Mouse (Mus musculus) lung, adult 2 months (tissue): ENCODE data around the gene Cmtm7. TPM values are rescaled to one million over a fixed set of nuclear protein-coding genes. Genes with fewer than 3 reads are reported as not detected.
A peak's percentile ranks its signal among the peaks of the same experiment; 100 is the strongest.

ENCODE experiments used
- DNase-seq: peaks from one replicate; pipeline ENCODE4 v3.0.0; 2022
- H3K4me1 ChIP-seq: fragments of 200-500 bp; 2 replicates; pipeline ENCODE4 v1.6.1; 2011; ENCODE audit warnings: low read length; ENCODE audit not compliant: control insufficient read depth, insufficient read depth
- H3K4me3 ChIP-seq: fragments of 200-500 bp; replicated peaks from 2 replicates; pipeline ENCODE3; 2011; ENCODE audit warnings: low read depth, mild to moderate bottlenecking, control low read depth, low read length; ENCODE audit errors: extremely low read depth
- CTCF ChIP-seq: fragments of 200-500 bp; IDR thresholded peaks from 2 replicates; pipeline ENCODE4 v1.5.1; 2011; ENCODE audit warnings: mild to moderate bottlenecking, low read length, control low read depth; ENCODE audit not compliant: insufficient read depth
- POLR2A ChIP-seq: fragments of 200-500 bp; IDR thresholded peaks from 2 replicates; pipeline ENCODE4 v1.6.1; 2011; ENCODE audit warnings: low read depth, mild to moderate bottlenecking, control low read depth, low read length, borderline replicate concordance; ENCODE audit errors: extremely low read depth
- WGBS: fragments of 180-500 bp; shearing (Covaris S2); methylation state at CpG from one replicate; pipeline ENCODE4 v1.1.7; 2018; 5-methylcytosine and 5-hydroxymethylcytosine counted together
- polyA plus RNA-seq: library from polyadenylated mRNA; depleted of rRNA; stranded (reverse); fragments of >200 nt; gene quantifications from 2 replicates; pipeline ENCODE4 v1.2.3, GENCODE M21; 2012; rRNA removed

Cmtm7 gene
- polyA plus RNA-seq, result 86.0 and 88.9 TPM in 2 replicates

DNA sequence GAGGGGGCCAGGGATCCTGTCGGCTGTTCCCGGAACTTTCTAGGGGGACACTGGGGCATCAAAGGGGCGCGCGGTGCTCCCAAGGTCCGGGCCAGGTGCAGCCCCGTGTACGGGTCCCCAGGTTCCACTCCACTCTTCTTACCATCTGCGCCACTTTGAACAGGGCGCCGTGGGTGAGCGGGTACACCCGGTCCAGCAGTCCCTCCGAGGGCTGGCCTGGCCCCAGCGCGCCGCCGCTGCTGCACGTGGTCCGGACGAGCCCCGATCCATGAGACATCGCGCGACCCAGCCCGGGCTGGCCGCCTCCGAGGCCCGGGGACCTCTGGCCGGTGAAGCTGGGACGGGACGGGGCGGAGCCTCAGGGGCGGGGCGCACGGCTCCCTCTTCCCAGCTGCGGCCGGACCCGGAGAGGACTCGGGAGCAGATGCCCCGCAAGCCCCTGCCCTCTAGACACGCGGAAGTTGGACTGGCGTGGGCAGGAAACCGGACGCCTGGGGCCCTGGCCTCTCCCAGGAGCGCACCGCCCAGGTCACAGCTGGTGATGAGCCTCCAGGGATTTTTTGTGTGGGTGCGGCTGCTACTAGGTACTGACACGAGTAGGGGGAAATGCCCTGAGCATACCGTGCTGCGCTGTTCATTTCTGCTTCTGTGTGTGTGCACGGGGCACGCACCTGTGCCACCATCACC lies at the start of gene Cmtm7:
Cmtm7 (minus strand) TSS at position 331 of the 687 bp plus-strand sequence.
- Histone ChIP-seq H3K4me3 (peak within 1 kb of the TSS; percentile 76), H3K4me1 (no peaks in the 10 kb centered on the region)
- 1% methylated on average over 54 of the region's 54 CpGs for WGBS
- peak; percentile 76 for DNase-seq
- TF ChIP-seq POLR2A (peak; percentile 16; the same call in 1 of the 2 replicates), CTCF (no peak)

DNA sequence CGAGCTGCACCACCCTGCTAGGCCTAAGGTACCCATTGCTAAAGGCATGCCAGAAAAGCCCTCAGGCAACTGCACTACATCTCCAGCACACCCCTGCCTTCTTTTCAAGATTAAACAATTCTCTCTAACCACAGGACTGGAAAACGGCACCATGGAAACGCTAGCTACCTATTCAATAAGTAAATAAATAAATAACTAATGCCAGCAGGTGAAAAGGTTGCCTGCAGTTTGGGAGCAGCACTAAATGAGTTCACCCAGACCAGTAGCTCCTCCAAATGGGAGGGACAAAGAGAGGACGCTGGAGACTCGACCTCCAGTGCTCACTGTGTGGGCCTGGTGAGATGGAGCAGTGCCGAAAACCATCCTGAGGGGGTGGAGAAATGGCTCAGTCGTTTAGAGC lies 48.7 kb upstream of the Cmtm7 start:
- no peak for DNase-seq
- TF ChIP-seq POLR2A (no peak), CTCF (no peak)
- WGBS, result 50% methylated on average over 7 of the region's 7 CpGs

DNA sequence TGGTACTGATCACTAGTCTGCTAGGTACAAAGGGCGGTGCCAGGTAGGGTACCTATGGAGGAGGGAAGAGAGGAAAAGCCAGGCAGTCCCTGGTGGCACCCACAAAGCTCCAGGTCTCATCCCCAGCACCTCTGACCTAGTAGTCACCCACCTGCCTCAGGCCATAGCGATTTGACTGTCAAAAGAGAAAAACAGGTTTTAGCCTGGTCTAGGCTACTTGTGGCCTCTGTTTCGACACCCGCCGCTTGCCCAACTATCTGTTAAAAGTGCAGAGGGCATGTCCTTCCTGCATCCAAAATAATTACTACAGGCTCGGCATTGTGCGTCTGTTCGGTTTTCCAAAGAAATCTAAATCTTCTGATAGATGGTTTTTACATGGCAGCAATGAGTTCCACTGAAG lies 48.0 kb upstream of the Cmtm7 start:
- no peak for TF ChIP-seq CTCF
- TF ChIP-seq POLR2A, result no peak
- peaks cover 17% of the 10 kb centered on the region for H3K4me1 ChIP-seq
- no peak overlapping the region for H3K4me3 ChIP-seq
- DNase-seq, result no peak
- 69% methylated on average over 8 of the region's 8 CpGs for WGBS

More for the DNA sequence above, 48.7 kb upstream of the Cmtm7 start:
- Histone ChIP-seq H3K4me3 (no peak overlapping the region), H3K4me1 (peaks cover 15% of the 10 kb centered on the region)

DNA sequence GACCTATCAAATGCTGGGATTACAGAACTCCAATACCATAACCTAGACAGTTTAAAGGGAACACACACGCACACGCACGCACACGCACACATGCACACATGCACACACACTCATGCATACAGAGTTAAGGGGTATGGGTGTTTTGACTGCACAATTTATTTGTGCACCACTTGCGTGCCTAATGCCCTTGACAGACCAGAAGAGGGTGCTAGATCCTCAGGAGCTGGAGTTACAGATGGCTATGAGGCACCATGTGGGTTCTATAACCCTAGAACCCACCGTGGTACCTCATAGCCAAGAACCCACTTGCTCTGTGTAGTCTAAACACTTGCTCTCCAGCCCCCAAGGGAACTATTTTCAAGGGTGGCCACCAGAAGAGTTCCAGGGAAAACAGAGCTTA lies 46.7 kb upstream of the Cmtm7 start:
- no peak for DNase-seq
- WGBS, result 94% methylated on average over 6 of the region's 6 CpGs
- Histone ChIP-seq H3K4me3 (no peak overlapping the region), H3K4me1 (peaks cover 17% of the 10 kb centered on the region)
- TF ChIP-seq CTCF (0 out of 2 replicates have a peak, but pooled peaks have one; percentile 26), POLR2A (no peak)

DNA sequence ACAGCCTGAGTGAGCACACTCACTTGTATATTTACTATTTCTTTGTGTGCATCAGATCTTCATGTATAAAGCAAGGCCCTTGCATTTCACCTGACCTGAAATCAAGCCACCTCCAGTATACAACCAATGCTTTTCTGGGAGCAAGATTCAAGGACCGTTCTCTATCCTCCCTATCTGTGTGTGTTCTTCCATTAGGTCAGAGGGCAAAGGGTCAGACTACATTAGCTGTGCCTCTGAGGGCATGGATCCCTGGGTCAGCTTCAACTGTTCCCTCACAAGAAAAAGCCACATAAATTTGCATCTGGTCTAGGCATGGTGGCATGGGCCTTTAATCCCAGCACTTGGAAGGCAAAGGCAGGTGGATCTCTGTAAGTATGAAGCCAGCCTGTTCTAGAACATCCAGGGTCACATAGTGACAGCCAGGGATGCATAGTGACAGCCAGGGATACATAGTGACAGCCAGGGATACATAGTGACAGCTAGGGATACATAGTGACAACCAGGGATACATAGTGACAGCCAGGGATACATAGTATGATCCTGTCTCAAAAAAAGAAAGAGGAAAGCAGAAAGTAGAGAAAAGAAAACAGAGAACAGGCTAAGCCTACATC lies 45.7 kb upstream of the Cmtm7 start:
- WGBS, result 57% methylated on average over 1 of the region's 1 CpGs
- no peak overlapping the region for H3K4me3 ChIP-seq
- no peak for TF ChIP-seq POLR2A
- TF ChIP-seq CTCF, result no peak
- no peak for DNase-seq
- H3K4me1 ChIP-seq, result peaks cover 17% of the 10 kb centered on the region

DNA sequence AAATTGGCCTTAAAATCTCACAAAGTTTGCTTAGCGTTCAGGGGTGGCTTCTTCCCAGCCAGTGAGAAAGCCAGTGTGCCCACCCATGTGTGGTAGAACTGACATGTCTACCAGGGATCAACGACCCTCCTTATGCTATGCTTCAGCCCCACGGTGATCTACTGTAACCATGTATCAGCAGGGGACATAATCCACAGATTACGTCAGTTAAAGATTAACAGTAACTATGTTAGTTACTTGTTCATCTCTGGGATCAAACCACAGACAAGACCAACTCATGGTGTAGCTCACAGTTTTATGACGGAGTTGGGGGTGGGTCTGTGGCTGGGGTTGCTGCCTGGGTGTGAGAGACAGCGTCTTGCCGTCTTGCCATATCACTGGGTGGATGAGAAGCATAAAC lies 42.5 kb upstream of the Cmtm7 start:
- TF ChIP-seq CTCF, result no peak
- no peak for TF ChIP-seq POLR2A

DNA sequence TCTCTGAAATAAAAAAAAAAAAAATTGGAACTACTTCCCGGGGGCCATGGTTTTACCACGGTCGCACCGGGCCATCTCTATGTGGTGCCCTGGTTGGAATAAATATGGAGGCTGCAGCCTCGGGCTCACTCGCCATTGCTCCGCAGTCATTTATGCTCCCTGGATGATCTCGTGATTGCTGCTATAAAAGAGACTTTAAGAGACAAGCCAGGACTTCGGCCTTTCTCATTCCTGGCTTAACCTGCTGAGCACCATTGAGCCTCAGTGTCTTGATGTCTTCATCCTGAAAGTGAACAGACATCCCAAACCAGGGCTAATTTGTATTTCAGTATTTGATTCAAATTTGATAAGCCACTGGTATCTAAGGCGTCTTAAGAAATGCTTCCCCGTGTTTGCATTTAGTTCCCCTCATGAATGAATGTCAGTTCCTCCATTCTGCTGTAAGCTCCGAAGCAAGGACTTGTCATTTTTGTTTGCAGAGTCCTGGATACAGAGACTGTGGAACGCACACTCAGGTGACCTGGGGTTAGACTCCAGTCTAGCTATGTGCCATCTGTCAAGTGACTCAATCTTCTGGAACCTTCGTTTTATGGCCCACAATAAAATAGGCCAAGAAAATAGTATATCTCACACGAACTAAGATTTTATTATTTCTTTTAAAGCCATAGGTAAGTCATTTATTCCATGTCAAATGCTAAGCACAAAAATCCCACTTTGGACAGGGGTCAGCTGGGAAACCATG lies 40.1 kb upstream of the Cmtm7 start:
- Histone ChIP-seq H3K4me3 (no peak overlapping the region), H3K4me1 (peaks cover 3% of the 10 kb centered on the region)
- 83% methylated on average over 15 of the region's 15 CpGs for WGBS
- TF ChIP-seq POLR2A (no peak), CTCF (no peak)
- DNase-seq, result no peak

More for the DNA sequence above, 42.5 kb upstream of the Cmtm7 start:
- DNase-seq, result no peak
- 89% methylated on average over 7 of the region's 7 CpGs for WGBS
- no peak overlapping the region for H3K4me3 ChIP-seq
- H3K4me1 ChIP-seq, result peaks cover 16% of the 10 kb centered on the region

DNA sequence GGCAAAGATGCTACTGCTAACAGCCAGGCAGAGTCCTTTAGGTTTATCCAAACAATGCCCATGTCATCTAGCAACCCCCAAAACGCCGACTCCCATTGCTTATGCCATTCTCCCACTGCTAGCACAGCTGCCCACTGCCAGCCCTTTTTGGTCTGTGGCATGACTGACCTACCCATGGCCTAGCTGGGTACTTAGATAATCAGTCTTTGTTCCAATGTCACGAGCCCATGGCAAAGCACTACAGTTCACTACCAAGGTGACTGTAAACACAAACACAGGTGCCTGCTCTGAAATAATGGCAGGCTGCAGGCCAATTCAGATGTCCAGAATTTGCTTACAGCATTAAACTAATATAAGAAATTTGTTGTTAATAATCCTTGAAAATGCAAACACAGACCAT lies 37.3 kb upstream of the Cmtm7 start:
- no peak for TF ChIP-seq CTCF
- TF ChIP-seq POLR2A, result 0 out of 2 replicates have a peak, but pooled peaks have one; percentile 10
- WGBS, result 68% methylated on average over 3 of the region's 3 CpGs
- no peak overlapping the region for H3K4me3 ChIP-seq
- H3K4me1 ChIP-seq, result no peaks in the 10 kb centered on the region; the same call in 1 of the 2 replicates
- no peak for DNase-seq

DNA sequence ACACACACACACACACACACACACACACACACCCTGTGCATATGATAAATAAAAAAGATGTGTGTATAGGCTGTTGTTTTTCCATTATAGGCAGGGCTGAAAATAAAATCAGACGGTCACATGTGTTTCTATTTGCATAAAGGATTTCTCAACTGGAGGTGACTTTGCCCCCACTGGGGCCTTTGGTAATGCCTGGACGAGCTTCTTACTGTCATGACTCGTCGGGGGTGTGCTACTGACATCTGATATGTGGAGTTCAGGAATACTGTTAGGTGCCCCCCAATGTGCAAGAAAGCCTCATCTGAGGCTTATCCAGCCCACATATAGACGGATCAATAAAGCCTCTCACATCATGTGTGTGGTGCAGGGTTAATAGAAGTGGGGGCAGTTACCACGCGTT lies 35.4 kb upstream of the Cmtm7 start:
- Histone ChIP-seq H3K4me1 (no peaks in the 10 kb centered on the region; the same call in 1 of the 2 replicates), H3K4me3 (no peak overlapping the region)
- DNase-seq, result no peak
- TF ChIP-seq CTCF (no peak), POLR2A (no peak)
- WGBS, result 69% methylated on average over 7 of the region's 7 CpGs
